Mouse (Mus musculus) CH12.LX (cell line): ENCODE measurements around the gene Ip6k1.
A peak's percentile ranks its signal among the peaks of the same experiment; 100 is the strongest.

ENCODE experiments used
- CTCF ChIP-seq, 2 experiments: IDR thresholded peaks in 1 of 2; conservative IDR thresholded peaks in 1 of 2; 2 replicates each; pipeline ENCODE4 v1.5.1; 2011 to 2012; ENCODE audit warnings: low read depth in 2 of 2, low read length in 2 of 2, improper control_type of control experiment in 1 of 2, inconsistent platforms in 1 of 2, mild to moderate bottlenecking in 1 of 2, moderate library complexity in 1 of 2
- E2F4 ChIP-seq: IDR thresholded peaks from 2 replicates; pipeline ENCODE4 v1.6.1; 2011; ENCODE audit warnings: low read depth, low read length, improper control_type of control experiment; ENCODE audit not compliant: insufficient replicate concordance
- JUND ChIP-seq: conservative IDR thresholded peaks from 2 replicates; pipeline ENCODE4 v1.6.1; 2011; ENCODE audit warnings: low read depth, low read length, improper control_type of control experiment
- MAX ChIP-seq: IDR thresholded peaks from 2 replicates; pipeline ENCODE4 v1.6.1; 2011; ENCODE audit warnings: low read length, improper control_type of control experiment
- POLR2A ChIP-seq: IDR thresholded peaks from 2 replicates; pipeline ENCODE4 v1.6.1; 2011; ENCODE audit warnings: low read depth, mild to moderate bottlenecking, improper control_type of control experiment, low read length
- ZC3H11A ChIP-seq: IDR thresholded peaks from 2 replicates; pipeline ENCODE4 v1.6.1; 2012; ENCODE audit warnings: low read depth, mild to moderate bottlenecking, inconsistent platforms, low read length, improper control_type of control experiment
- ZKSCAN1 ChIP-seq: IDR thresholded peaks from 2 replicates; pipeline ENCODE4 v1.6.1; 2012; ENCODE audit warnings: low read depth, inconsistent platforms, low read length, improper control_type of control experiment, borderline replicate concordance
- ZMIZ1 ChIP-seq: IDR thresholded peaks from 2 replicates; pipeline ENCODE4 v1.6.1; 2012; ENCODE audit warnings: low read depth, mild to moderate bottlenecking, inconsistent platforms, low read length, improper control_type of control experiment

DNA sequence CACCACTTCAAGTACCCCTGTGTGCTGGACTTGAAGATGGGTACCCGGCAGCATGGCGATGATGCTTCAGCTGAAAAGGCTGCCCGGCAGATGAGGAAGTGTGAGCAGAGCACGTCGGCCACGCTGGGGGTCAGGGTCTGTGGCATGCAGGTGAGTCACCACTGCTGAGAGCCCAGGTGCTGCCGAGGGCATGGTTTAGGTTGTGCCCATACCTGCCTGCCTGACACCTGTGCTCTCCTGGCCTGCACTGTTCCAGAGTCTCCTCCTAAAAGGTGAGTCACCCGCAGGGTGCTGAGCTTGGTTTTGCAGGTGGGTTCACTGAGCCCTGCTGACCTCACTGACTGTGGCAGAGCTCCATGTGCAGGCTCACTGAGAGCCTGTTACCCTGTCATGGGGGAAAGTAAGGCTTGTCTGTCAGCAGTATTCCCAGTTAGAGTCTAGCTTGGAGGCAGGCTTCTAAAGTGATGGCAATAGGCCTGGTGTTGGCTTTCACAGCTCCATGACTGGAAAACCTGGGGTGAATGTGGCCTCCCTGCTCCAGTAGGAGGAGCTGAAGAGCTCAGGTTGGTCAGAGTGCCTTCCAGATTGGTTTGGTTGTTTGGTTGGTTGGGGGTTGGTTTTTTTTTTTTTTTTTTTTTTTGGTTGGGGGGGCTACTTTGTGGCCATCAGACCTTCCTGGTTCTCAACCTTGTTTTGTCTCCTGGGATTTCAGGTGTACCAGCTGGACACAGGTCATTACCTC is 42.6 kb downstream of the Ip6k1 start:
- TF ChIP-seq POLR2A (no peak), JUND (no peak), ZKSCAN1 (no peak), ZC3H11A (no peak), ZMIZ1 (no peak), CTCF (conservative IDR thresholded peaks at IDR 0.05 in 1 of 2, IDR thresholded peaks at IDR 0.05 in 1 of 2; ENCODE audit: low read depth in 2 of 2, low read length in 2 of 2) (peak in 1 of 2 experiments; percentile 45; a peak in 2 of 4 replicates), MAX (no peak), E2F4 (no peak)
